Comparison of ENCODE assay signal across 8 mouse cellular contexts in the genomic region with DNA sequence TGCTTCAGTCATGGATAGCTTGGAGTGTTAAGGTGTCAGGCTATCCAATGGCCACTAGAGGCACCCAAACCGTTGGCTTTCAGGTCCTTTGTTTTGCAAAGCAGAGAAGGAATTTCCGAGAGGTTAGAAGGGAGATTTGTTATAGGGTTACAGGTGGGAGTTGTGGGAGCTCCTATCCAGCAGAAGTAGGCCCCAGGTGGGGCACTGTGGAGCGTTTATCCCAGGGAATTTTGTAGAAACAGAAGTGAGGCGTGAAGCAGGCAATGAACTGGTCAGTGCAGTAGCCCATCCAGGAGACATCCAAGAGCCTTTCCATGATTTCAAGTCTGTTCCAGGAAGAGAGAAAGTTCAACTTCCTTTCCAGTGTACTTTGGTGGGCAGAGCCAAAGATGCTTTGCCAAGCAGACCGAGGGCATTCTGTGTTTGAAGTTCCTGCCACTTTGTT. TPM values are rescaled to one million over a fixed set of nuclear protein-coding genes. Genes with fewer than 3 reads are reported as not detected.
DNase-seq lines count a peak whose midpoint lies in the region; ATAC-seq and TF ChIP-seq lines count a peak whose summit lies in the region.

No protein-coding gene starts in this region.

- no peaks in the 10 kb centered on the region for H3K36me3 ChIP-seq in forebrain, embryonic 16.5 days (ENCODE audit: control insufficient read depth, insufficient read depth)
- H3K36me3 ChIP-seq in intestine, embryonic 16.5 days (ENCODE audit: control insufficient read depth, insufficient read depth, low read length): no peaks in the 10 kb centered on the region
- H3K36me3 ChIP-seq in lung, embryonic 14.5 days (ENCODE audit: insufficient read depth): no peaks in the 10 kb centered on the region
- H3K36me3 ChIP-seq in splenic B cell, adult 2 months (ENCODE audit: control insufficient read depth, insufficient read depth, low read length, poor library complexity, severe bottlenecking): no peaks in the 10 kb centered on the region

- H3K9me3 ChIP-seq in forebrain, embryonic 16.5 days (ENCODE audit: control insufficient read depth, low read length): no peaks in the 10 kb centered on the region
- H3K9me3 ChIP-seq in intestine, embryonic 16.5 days (ENCODE audit: control insufficient read depth, low read length): no peaks in the 10 kb centered on the region
- no peaks in the 10 kb centered on the region for H3K9me3 ChIP-seq in lung, embryonic 14.5 days (ENCODE audit: low read depth, low read length)

- peak; percentile 46 for DNase-seq in cerebellum, adult 9-10 months
- no peak for DNase-seq in cerebellum, adult 8-10 months
- peak; percentile 87 for DNase-seq in ZHBTc4 (ENCODE audit: low read depth, low spot score)
- DNase-seq in lung, embryonic 14.5 days: peak; percentile 73
- DNase-seq in splenic B cell, adult 2 months (ENCODE audit: low read depth, low spot score): peak; percentile 52
- no peak for DNase-seq in spleen, postnatal 36 days (ENCODE audit: low spot score in 2 of 2)

- no peak for ATAC-seq in forebrain, embryonic 16.5 days
- ATAC-seq in intestine, embryonic 16.5 days: no peak
- no peak for ATAC-seq in lung, embryonic 14.5 days (ENCODE audit: insufficient read depth)

- no peak overlapping the region for H3K4me3 ChIP-seq in forebrain, embryonic 16.5 days (replicated peaks; ENCODE audit: low read length)
- H3K4me3 ChIP-seq in intestine, embryonic 16.5 days (ENCODE audit: low read length): peak overlapping the region; percentile 10; the same call in 1 of the 2 replicates
- peak overlapping the region; percentile 6; the same call in 1 of the 2 replicates for H3K4me3 ChIP-seq in lung, embryonic 14.5 days (ENCODE audit: low read depth, low read length)

- H3K9ac ChIP-seq in forebrain, embryonic 16.5 days (replicated peaks; ENCODE audit: low read depth, low read length): no peak overlapping the region
- H3K9ac ChIP-seq in intestine, embryonic 16.5 days (ENCODE audit: low read depth, low read length): no peak overlapping the region
- peak overlapping the region; percentile 32; the same call in 1 of the 2 replicates for H3K9ac ChIP-seq in lung, embryonic 14.5 days

- H3K27me3 ChIP-seq in forebrain, embryonic 16.5 days (replicated peaks; ENCODE audit: control insufficient read depth, insufficient read depth, low read length): no peaks in the 10 kb centered on the region
- no peaks in the 10 kb centered on the region for H3K27me3 ChIP-seq in intestine, embryonic 16.5 days (replicated peaks; ENCODE audit: control insufficient read depth, insufficient read depth, low read length)
- H3K27me3 ChIP-seq in lung, embryonic 14.5 days (ENCODE audit: insufficient read depth, low read length): no peaks in the 10 kb centered on the region
- H3K27me3 ChIP-seq in splenic B cell, adult 2 months (ENCODE audit: control insufficient read depth, insufficient read depth, low read length, poor library complexity, severe bottlenecking): no peaks in the 10 kb centered on the region

- 3% methylated on average over 5 of the region's 5 CpGs for WGBS in forebrain, embryonic 16.5 days
- WGBS in intestine, embryonic 16.5 days: 5% methylated on average over 5 of the region's 5 CpGs
- 5% methylated on average over 5 of the region's 5 CpGs for WGBS in lung, embryonic 14.5 days

- H3K4me1 ChIP-seq in forebrain, embryonic 16.5 days (replicated peaks; ENCODE audit: control insufficient read depth, insufficient read depth, low read length): 0 out of 2 replicates have a peak, but pooled peaks cover 7% of the 10 kb centered on the region
- no peaks in the 10 kb centered on the region; the same call in 1 of the 2 replicates for H3K4me1 ChIP-seq in intestine, embryonic 16.5 days (ENCODE audit: control insufficient read depth, insufficient read depth, low read length)
- H3K4me1 ChIP-seq in lung, embryonic 14.5 days (ENCODE audit: insufficient read depth): 0 out of 2 replicates have a peak, but pooled peaks cover 3% of the 10 kb centered on the region

- H3K4me2 ChIP-seq in forebrain, embryonic 16.5 days (ENCODE audit: low read length): peak overlapping the region; percentile 3
- peak overlapping the region; percentile 45 for H3K4me2 ChIP-seq in intestine, embryonic 16.5 days (ENCODE audit: low read depth, low read length)
- peak overlapping the region; percentile 54 for H3K4me2 ChIP-seq in lung, embryonic 14.5 days

- peak; percentile 70 for TF ChIP-seq CTCF in lung, embryonic 14.5 days (IDR thresholded peaks at IDR 0.05; ENCODE audit: low read depth)

- peak overlapping the region; percentile 11; the same call in 1 of the 2 replicates for H3K27ac ChIP-seq in forebrain, embryonic 16.5 days (ENCODE audit: low read length)
- peak overlapping the region; percentile 71; the same call in 1 of the 2 replicates for H3K27ac ChIP-seq in intestine, embryonic 16.5 days (ENCODE audit: low read length)
- peak overlapping the region; percentile 96 for H3K27ac ChIP-seq in lung, embryonic 14.5 days (ENCODE audit: low read depth)

RNA-seq across cellular contexts. Expression of gene Alyref2, which starts 1.6 kb away (rescaled TPM):
- polyA plus RNA-seq in forebrain, embryonic 16.5 days (2015; fragmentation: Nextera tagmentation; extraction: Ambion mirVana): 32.6 and 33.2 TPM in 2 replicates
- polyA plus RNA-seq in intestine, embryonic 16.5 days (2015; fragmentation: Nextera tagmentation; extraction: Ambion mirVana): 11.1 and 11.2 TPM in 2 replicates
- 10.1 and 11.0 TPM in 2 replicates for polyA plus RNA-seq in lung, embryonic 14.5 days (2014; fragmentation: Nextera tagmentation; extraction: Ambion mirVana)

RNA-seq across cellular contexts. Expression of gene Itln1, which starts 33.4 kb away (rescaled TPM):
- not detected in 2 replicates for polyA plus RNA-seq in forebrain, embryonic 16.5 days (2015; fragmentation: Nextera tagmentation; extraction: Ambion mirVana)
- 0.20 and 0.23 TPM in 2 replicates for polyA plus RNA-seq in intestine, embryonic 16.5 days (2015; fragmentation: Nextera tagmentation; extraction: Ambion mirVana)
- polyA plus RNA-seq in lung, embryonic 14.5 days (2014; fragmentation: Nextera tagmentation; extraction: Ambion mirVana): not detected in 2 replicates

RNA-seq across cellular contexts. Expression of gene Cd244a, which starts 57.3 kb away (rescaled TPM):
- not detected in 2 replicates for polyA plus RNA-seq in forebrain, embryonic 16.5 days (2015; fragmentation: Nextera tagmentation; extraction: Ambion mirVana)
- polyA plus RNA-seq in intestine, embryonic 16.5 days (2015; fragmentation: Nextera tagmentation; extraction: Ambion mirVana): 0.62 and 0.91 TPM in 2 replicates
- polyA plus RNA-seq in lung, embryonic 14.5 days (2014; fragmentation: Nextera tagmentation; extraction: Ambion mirVana): 0.31 TPM in 1 of 2 replicates, not detected in the other

Comparison
In these comparisons a context has a peak if more than half of its experiments do, and no peak if none do; other contexts are left out.
1. DNase-seq: peak in cerebellum, adult 9-10 months (single experiment), ZHBTc4 (single experiment), lung, embryonic 14.5 days (single experiment) and splenic B cell, adult 2 months (single experiment); none in cerebellum, adult 8-10 months (single experiment) and spleen, postnatal 36 days (0 of 2).
2. H3K27ac ChIP-seq: peak in every context shown above with its lines; median percentile 96 in lung, embryonic 14.5 days; 71 in intestine, embryonic 16.5 days; 11 in forebrain, embryonic 16.5 days.
3. H3K4me2 ChIP-seq: peak in every context shown above with its lines; median percentile 54 in lung, embryonic 14.5 days; 45 in intestine, embryonic 16.5 days; 3 in forebrain, embryonic 16.5 days.